Comparison of ENCODE assay signal across 10 mouse cellular contexts in the genomic region with DNA sequence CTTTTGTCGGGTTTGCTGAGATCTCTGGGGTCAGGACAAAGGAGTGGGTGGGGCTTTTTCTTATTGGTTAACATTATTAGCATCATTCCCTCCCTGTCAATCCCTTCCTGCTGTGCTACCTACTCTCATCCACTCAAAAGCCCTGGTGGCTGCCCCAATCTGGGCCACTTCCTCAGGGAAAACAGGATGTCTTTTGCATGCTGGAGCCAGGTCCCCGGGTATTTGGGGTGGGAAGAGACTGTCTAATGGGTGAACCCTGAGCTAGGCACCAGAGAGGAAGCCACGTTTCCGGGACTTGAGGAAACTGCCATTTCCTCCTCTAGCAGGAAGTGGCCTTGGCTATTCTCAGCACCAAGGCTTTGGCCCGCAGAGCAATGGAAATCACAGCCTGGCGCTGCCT.
DNase-seq lines count a peak whose midpoint lies in the region; ATAC-seq lines count a peak whose summit lies in the region.
"Had no signal": no experiment of that assay in that cellular context is flagged by ENCODE, and none has a peak within 500 bp of the region (broad histone marks: within the 10 kb centered on the region; RNA-seq: fewer than 3 reads in every experiment).

No protein-coding gene starts in this region.

- no peak for ATAC-seq in heart, embryonic 11.5 days (replicated peaks; ENCODE audit: insufficient number of reproducible peaks, low FRiP score, low TSS enrichment)
- peak; percentile 32 to 51; a peak in 2 of 4 replicates for ATAC-seq in hematopoietic stem cell, adult 5-6 weeks (replicated peaks in 1 of 2; ENCODE audit: insufficient read depth in 1 of 2, low FRiP score in 2 of 2, low TSS enrichment in 1 of 2, low read depth in 1 of 2, poor library complexity in 2 of 2, severe bottlenecking in 2 of 2)
- peak; percentile 69 for ATAC-seq in lung, embryonic 16.5 days (ENCODE audit: low read depth)
- ATAC-seq: CD4-positive, CD25-positive, alpha-beta regulatory T cell, adult 4 months had no signal

- H3K27me3 ChIP-seq in heart, embryonic 11.5 days (ENCODE audit: control insufficient read depth, insufficient read depth, low read length): no peaks in the 10 kb centered on the region
- H3K27me3 ChIP-seq in lung, embryonic 16.5 days (ENCODE audit: control insufficient read depth, insufficient read depth, low read depth, low read length): no peaks in the 10 kb centered on the region

- H3K27ac ChIP-seq in heart, embryonic 11.5 days (ENCODE audit: low read depth, low read length): no peak overlapping the region
- H3K27ac ChIP-seq in lung, embryonic 16.5 days (ENCODE audit: low read length): 0 out of 2 replicates have a peak overlapping the region, but pooled peaks have one; percentile 41
- H3K27ac ChIP-seq: layer of hippocampus, adult 2 months had no signal

- DNase-seq in heart, adult 18-20 months: peak; percentile 50 to 84
- DNase-seq in adrenal gland, postnatal 10 days: peak; percentile 27
- no peak for DNase-seq in retina, embryonic 14.5 days (ENCODE audit: low spot score)
- DNase-seq in testis, postnatal 14 days (ENCODE audit: low spot score): no peak
- no peak for DNase-seq in layer of hippocampus, postnatal 25 days (ENCODE audit: extremely low spot score in 1 of 2, low spot score in 1 of 2)

- no peak overlapping the region for H3K4me2 ChIP-seq in heart, embryonic 11.5 days
- H3K4me2 ChIP-seq in lung, embryonic 16.5 days (ENCODE audit: low read depth, low read length): no peak overlapping the region

- H3K9ac ChIP-seq in heart, embryonic 11.5 days (ENCODE audit: low read depth, low read length): no peak overlapping the region
- no peak overlapping the region for H3K9ac ChIP-seq in lung, embryonic 16.5 days (ENCODE audit: low read length)

- H3K9me3 ChIP-seq in heart, embryonic 11.5 days (replicated peaks; ENCODE audit: control insufficient read depth, low read length): no peaks in the 10 kb centered on the region
- H3K9me3 ChIP-seq in lung, embryonic 16.5 days (ENCODE audit: control insufficient read depth, low read length): 0 out of 2 replicates have a peak, but pooled peaks cover 3% of the 10 kb centered on the region

- H3K4me3 ChIP-seq in heart, embryonic 11.5 days (ENCODE audit: low read depth, low read length): no peak overlapping the region
- no peak overlapping the region for H3K4me3 ChIP-seq in lung, embryonic 16.5 days (ENCODE audit: low read length)
- H3K4me3 ChIP-seq: layer of hippocampus, adult 2 months had no signal

- H3K4me1 ChIP-seq in heart, embryonic 11.5 days (ENCODE audit: control insufficient read depth, insufficient read depth, low read length): no peaks in the 10 kb centered on the region
- H3K4me1 ChIP-seq in lung, embryonic 16.5 days (replicated peaks; ENCODE audit: control insufficient read depth, insufficient read depth, low read length): no peaks in the 10 kb centered on the region

- 62% methylated on average over 6 of the region's 6 CpGs for WGBS in heart, embryonic 11.5 days (ENCODE audit: insufficient replicate concordance)
- WGBS in lung, embryonic 16.5 days: 74% methylated on average over 6 of the region's 6 CpGs

- H3K36me3 ChIP-seq in heart, embryonic 11.5 days (ENCODE audit: control insufficient read depth, insufficient read depth, low read length): no peaks in the 10 kb centered on the region
- H3K36me3 ChIP-seq in lung, embryonic 16.5 days (ENCODE audit: control insufficient read depth, insufficient read depth, low read length): no peaks in the 10 kb centered on the region

Comparison
In these comparisons a context has a peak if more than half of its experiments do, and no peak if none do; other contexts are left out.
1. DNase-seq: peak in heart, adult 18-20 months (2 of 2) and adrenal gland, postnatal 10 days (single experiment); none in retina, embryonic 14.5 days (single experiment), testis, postnatal 14 days (single experiment) and layer of hippocampus, postnatal 25 days (0 of 2).